Mouse (Mus musculus): ENCODE measurements at regions not wholly inside any gene's neighbourhood (a gene's known extent, or its start where the extent isn't known, plus 50 kb on each side); places are given as distances from the start of the nearest gene placed in this dataset.
"Not testable (repeated sequence)": the region's sequence is repeated elsewhere in the genome, so short reads cannot be mapped to it uniquely, and the experiment has no call there.

GRCm38 (mm10) chr4:4300189-4300879, 223.0 kb upstream of the Sdr16c6 start:
- H3ac ChIP-seq (ENCODE audit: control insufficient read depth, insufficient read length), result no peak overlapping the region
- no peaks in the 10 kb centered on the region for H3K27me3 ChIP-seq (ENCODE audit: control insufficient read depth, insufficient read depth, insufficient read length)
- H3K79me2 ChIP-seq (ENCODE audit: control insufficient read depth, insufficient read depth), result no peaks in the 10 kb centered on the region
- H3K4me2 ChIP-seq (ENCODE audit: low read depth), result no peak overlapping the region
- H3K4me3 ChIP-seq, result no peak overlapping the region
- no peaks in the 10 kb centered on the region for H3K36me3 ChIP-seq (ENCODE audit: control insufficient read depth, insufficient read depth)
- TF ChIP-seq TCF3 (IDR thresholded peaks at IDR 0.05; ENCODE audit: insufficient read length, low read depth), result no peak
- no peak for TF ChIP-seq SRF (IDR thresholded peaks at IDR 0.05; ENCODE audit: control insufficient read depth, insufficient read length, low read depth)
- TF ChIP-seq REST (IDR thresholded peaks at IDR 0.05; ENCODE audit: insufficient read depth, insufficient read length), result no peak
- TF ChIP-seq USF1 (IDR thresholded peaks at IDR 0.05; ENCODE audit: low read depth), result no peak
- TF ChIP-seq POLR2A (IDR thresholded peaks at IDR 0.05; ENCODE audit: insufficient read length, low read depth), result no peak
- TF ChIP-seq E2F4 (IDR thresholded peaks at IDR 0.05; ENCODE audit: insufficient read depth), result no peak

GRCm38 (mm10) chr4:4299631-4300030, 222.3 kb upstream of the Sdr16c6 start:
- Histone ChIP-seq H3K4me2 (ENCODE audit: low read depth) (no peak overlapping the region), H3K27me3 (ENCODE audit: control insufficient read depth, insufficient read depth, insufficient read length) (no peaks in the 10 kb centered on the region), H3K4me3 (no peak overlapping the region), H3ac (ENCODE audit: control insufficient read depth, insufficient read length) (no peak overlapping the region), H3K36me3 (ENCODE audit: control insufficient read depth, insufficient read depth) (no peaks in the 10 kb centered on the region), H3K79me2 (ENCODE audit: control insufficient read depth, insufficient read depth) (no peaks in the 10 kb centered on the region)
- no peak for TF ChIP-seq MYOG (IDR thresholded peaks at IDR 0.05; ENCODE audit: control insufficient read depth in 1 of 3, insufficient read depth in 1 of 3, insufficient read length in 2 of 3, low read depth in 2 of 3)
- TF ChIP-seq TCF12 (IDR thresholded peaks at IDR 0.05; ENCODE audit: insufficient read depth, poor library complexity, severe bottlenecking), result no peak
- TF ChIP-seq MYOD1 (IDR thresholded peaks at IDR 0.05; ENCODE audit: control insufficient read depth in 1 of 3, insufficient read length in 2 of 3, low read depth in 2 of 3), result no peak
- TF ChIP-seq USF1 (IDR thresholded peaks at IDR 0.05; ENCODE audit: low read depth), result no peak
- TF ChIP-seq E2F4 (IDR thresholded peaks at IDR 0.05; ENCODE audit: insufficient read depth), result no peak

- H3K27me3 ChIP-seq (ENCODE audit: control insufficient read depth, insufficient read depth, insufficient read length), result no peaks in the 10 kb centered on the region
- H3K4me2 ChIP-seq (ENCODE audit: low read depth), result no peak overlapping the region
- H3K4me3 ChIP-seq, result no peak overlapping the region
- H3K36me3 ChIP-seq (ENCODE audit: control insufficient read depth, insufficient read depth), result no peaks in the 10 kb centered on the region
- TF ChIP-seq MYOD1 (IDR thresholded peaks at IDR 0.05; ENCODE audit: control insufficient read depth in 1 of 3, insufficient read length in 2 of 3, low read depth in 2 of 3), result no peak
- TF ChIP-seq TCF3 (IDR thresholded peaks at IDR 0.05; ENCODE audit: insufficient read length, low read depth), result no peak
- no peak for TF ChIP-seq SRF (IDR thresholded peaks at IDR 0.05; ENCODE audit: control insufficient read depth, insufficient read length, low read depth)
- no peak for TF ChIP-seq MAX (IDR thresholded peaks at IDR 0.05; ENCODE audit: low read depth)
- no peak for TF ChIP-seq MYOG (IDR thresholded peaks at IDR 0.05; ENCODE audit: control insufficient read depth in 1 of 3, insufficient read depth in 1 of 3, insufficient read length in 2 of 3, low read depth in 2 of 3)
- TF ChIP-seq USF1 (IDR thresholded peaks at IDR 0.05; ENCODE audit: low read depth), result no peak
- TF ChIP-seq POLR2AphosphoS2 (IDR thresholded peaks at IDR 0.05; ENCODE audit: insufficient read length, low read depth), result no peak
- no peak for TF ChIP-seq POLR2A (IDR thresholded peaks at IDR 0.05; ENCODE audit: insufficient read length, low read depth)
- TF ChIP-seq TCF12 (IDR thresholded peaks at IDR 0.05; ENCODE audit: insufficient read depth, poor library complexity, severe bottlenecking), result no peak
- TF ChIP-seq E2F4 (IDR thresholded peaks at IDR 0.05; ENCODE audit: insufficient read depth), result no peak
- no peak for TF ChIP-seq REST (IDR thresholded peaks at IDR 0.05; ENCODE audit: insufficient read depth, insufficient read length)
- no peak for TF ChIP-seq CEBPB (IDR thresholded peaks at IDR 0.05; ENCODE audit: insufficient read depth, poor library complexity, severe bottlenecking)
- H3K79me2 ChIP-seq (ENCODE audit: control insufficient read depth, insufficient read depth), result no peaks in the 10 kb centered on the region
- no peak overlapping the region for H3ac ChIP-seq (ENCODE audit: control insufficient read depth, insufficient read length)
These were observed 172.3 kb upstream of the Sdr16c6 start for GRCm38 (mm10) chr4:4249601-4250000.

- no peak overlapping the region for H3K4me2 ChIP-seq (ENCODE audit: low read depth)
- no peak overlapping the region for H3K4me3 ChIP-seq
- no peaks in the 10 kb centered on the region for H3K36me3 ChIP-seq (ENCODE audit: control insufficient read depth, insufficient read depth)
- no peaks in the 10 kb centered on the region for H3K79me2 ChIP-seq (ENCODE audit: control insufficient read depth, insufficient read depth)
- H3K27me3 ChIP-seq (ENCODE audit: control insufficient read depth, insufficient read depth, insufficient read length), result no peaks in the 10 kb centered on the region
- no peak for TF ChIP-seq E2F4 (IDR thresholded peaks at IDR 0.05; ENCODE audit: insufficient read depth)
- no peak for TF ChIP-seq TCF12 (IDR thresholded peaks at IDR 0.05; ENCODE audit: insufficient read depth, poor library complexity, severe bottlenecking)
- TF ChIP-seq POLR2AphosphoS2 (IDR thresholded peaks at IDR 0.05; ENCODE audit: insufficient read length, low read depth), result no peak
- TF ChIP-seq MYOG (IDR thresholded peaks at IDR 0.05; ENCODE audit: control insufficient read depth in 1 of 3, insufficient read depth in 1 of 3, insufficient read length in 2 of 3, low read depth in 2 of 3), result no peak
- TF ChIP-seq TCF3 (IDR thresholded peaks at IDR 0.05; ENCODE audit: insufficient read length, low read depth), result no peak
- TF ChIP-seq POLR2A (IDR thresholded peaks at IDR 0.05; ENCODE audit: insufficient read length, low read depth), result no peak
- no peak for TF ChIP-seq MYOD1 (IDR thresholded peaks at IDR 0.05; ENCODE audit: control insufficient read depth in 1 of 3, insufficient read length in 2 of 3, low read depth in 2 of 3)
- no peak for TF ChIP-seq MAX (IDR thresholded peaks at IDR 0.05; ENCODE audit: low read depth)
- TF ChIP-seq CEBPB (IDR thresholded peaks at IDR 0.05; ENCODE audit: insufficient read depth, poor library complexity, severe bottlenecking), result no peak
- TF ChIP-seq USF1 (IDR thresholded peaks at IDR 0.05; ENCODE audit: low read depth), result no peak
- no peak for TF ChIP-seq SRF (IDR thresholded peaks at IDR 0.05; ENCODE audit: control insufficient read depth, insufficient read length, low read depth)
- no peak for TF ChIP-seq REST (IDR thresholded peaks at IDR 0.05; ENCODE audit: insufficient read depth, insufficient read length)
- H3ac ChIP-seq (ENCODE audit: control insufficient read depth, insufficient read length), result no peak overlapping the region
These were observed 170.3 kb upstream of the Sdr16c6 start for GRCm38 (mm10) chr4:4247669-4248068.

- H3K36me3 ChIP-seq (ENCODE audit: control insufficient read depth, insufficient read depth); H3K4me2 ChIP-seq (ENCODE audit: low read depth); H3K4me3 ChIP-seq; H3K79me2 ChIP-seq (ENCODE audit: control insufficient read depth, insufficient read depth); H3K27me3 ChIP-seq (ENCODE audit: control insufficient read depth, insufficient read depth, insufficient read length); H3ac ChIP-seq (ENCODE audit: control insufficient read depth, insufficient read length): not testable (repeated sequence)
These were observed 165.1 kb upstream of the Sdr16c6 start for GRCm38 (mm10) chr4:4242306-4242980.

Data from myocyte (in vitro differentiated cells).